Comparison of ENCODE assay signal across 8 mouse cellular contexts in genomic region chr9:44042836-44043707, GRCm38 (mm10). TPM values are rescaled to one million over a fixed set of nuclear protein-coding genes. Genes with fewer than 3 reads are reported as not detected.
DNase-seq lines count a peak whose midpoint lies in the region; ATAC-seq and TF ChIP-seq lines count a peak whose summit lies in the region.

TSS of gene Thy1 (plus strand) at chr9:44043384.

- no peaks in the 10 kb centered on the region for H3K27me3 ChIP-seq in testis, adult 2 months (ENCODE audit: control insufficient read depth, insufficient read depth, low read length)
- H3K27me3 ChIP-seq in midbrain, postnatal 0 days (ENCODE audit: insufficient read depth, low read length), result peaks cover 12% of the 10 kb centered on the region

- H3K36me3 ChIP-seq in testis, adult 2 months (ENCODE audit: control insufficient read depth, insufficient read depth, low read length), result no peaks in the 10 kb centered on the region
- H3K36me3 ChIP-seq in midbrain, postnatal 0 days (ENCODE audit: insufficient read depth, low read length), result no peaks in the 10 kb centered on the region

- H3K9me3 ChIP-seq in midbrain, postnatal 0 days (ENCODE audit: low read length), result no peaks in the 10 kb centered on the region

- no peak for TF ChIP-seq POLR2A in testis, adult 2 months (IDR thresholded peaks at IDR 0.05; ENCODE audit: control insufficient read depth, low read depth, low read length)

- intact Hi-C loops in left cerebral cortex, postnatal 14 days (cut with DNase I), result loop anchor here (5.0 kb wide), 1 partner anchor 36 kb away; no protein-coding TSS in a partner anchor

- TF ChIP-seq CTCF in testis, adult 2 months (IDR thresholded peaks at IDR 0.05; ENCODE audit: control insufficient read depth, insufficient read depth, insufficient replicate concordance, low read depth, low read length), result no peak
- TF ChIP-seq CTCF in midbrain, postnatal 0 days (IDR thresholded peaks at IDR 0.05), result peak; percentile 26; the same call in 1 of the 2 replicates

- H3K4me3 ChIP-seq in testis, adult 2 months (ENCODE audit: control insufficient read depth, low read depth, low read length), result peak within 1 kb of the TSS; percentile 1
- H3K4me3 ChIP-seq in midbrain, postnatal 0 days (ENCODE audit: low read depth, low read length), result peak within 1 kb of the TSS; percentile 45

- H3K9ac ChIP-seq in midbrain, postnatal 0 days (replicated peaks; ENCODE audit: low read length, poor library complexity, severe bottlenecking), result peak within 1 kb of the TSS; percentile 60

- WGBS in midbrain, postnatal 0 days, result 2% methylated on average over 30 of the region's 30 CpGs

- H3K27ac ChIP-seq in testis, adult 2 months (ENCODE audit: control insufficient read depth, insufficient read depth, low read depth, low read length), result no peak within 1 kb of the TSS
- H3K27ac ChIP-seq in midbrain, postnatal 0 days (ENCODE audit: low read depth, low read length), result no peak within 1 kb of the TSS

- H3K4me2 ChIP-seq in midbrain, postnatal 0 days (ENCODE audit: low read depth, low read length, poor library complexity, severe bottlenecking), result peak within 1 kb of the TSS; percentile 78

- H3K4me1 ChIP-seq in testis, adult 2 months (ENCODE audit: control insufficient read depth, insufficient read depth, low read length), result peaks cover 8% of the 10 kb centered on the region
- H3K4me1 ChIP-seq in midbrain, postnatal 0 days (ENCODE audit: insufficient read depth, low read length), result peaks cover 4% of the 10 kb centered on the region; the same call in 1 of the 2 replicates

- ATAC-seq in midbrain, postnatal 0 days (ENCODE audit: low FRiP score), result peak; percentile 70; the same call in 1 of the 2 replicates

- no peak for DNase-seq in testis, postnatal 10 days (ENCODE audit: low spot score)
- DNase-seq in embryo, embryonic 10 days (ENCODE audit: low spot score), result peak; percentile 57
- peak; percentile 71 for DNase-seq in gastrocnemius, postnatal 25 days
- peak; percentile 79 for DNase-seq in induced T-regulatory cell, adult 2 months (ENCODE audit: low read depth)
- peak; percentile 80 to 83 for DNase-seq in left cerebral cortex, postnatal 14 days (ENCODE audit: low spot score in 2 of 2)
- DNase-seq in midbrain, postnatal 0 days (ENCODE audit: low spot score), result peak; percentile 79
- peak; percentile 88 for DNase-seq in thymus, postnatal 0 days (ENCODE audit: low spot score)

RNA-seq across cellular contexts. Expression of gene Thy1, which starts in this region (rescaled TPM):
- polyA plus RNA-seq in testis, adult 2 months (2012; rRNA removed), result 0.36 and 0.95 TPM in 2 replicates
- 10 to 100 TPM; 14.8 to 20.2 TPM for total RNA-seq in gastrocnemius, postnatal 25 days (2021)
- 100 to 1,000 TPM; 854 to 877 TPM for total RNA-seq in left cerebral cortex, postnatal 14 days (2021)
- 52.8 and 98.0 TPM in 2 replicates for total RNA-seq in midbrain, postnatal 0 days (2014; rRNA removed)
- 24.7 and 28.8 TPM in 2 replicates for polyA plus RNA-seq in midbrain, postnatal 0 days (2015; fragmentation: Nextera tagmentation; extraction: Ambion mirVana)
- polyA plus RNA-seq in thymus, postnatal 0 days (2015; fragmentation: Nextera tagmentation; extraction: Ambion mirVana), result 415 and 436 TPM in 2 replicates

Comparison
In these comparisons a context has a peak if more than half of its experiments do, and no peak if none do; other contexts are left out.
1. RNA of gene Thy1 (polyA plus RNA-seq): 415 to 436 TPM in thymus, postnatal 0 days and 24.7 to 28.8 TPM in midbrain, postnatal 0 days; 0.36 to 0.95 TPM in testis, adult 2 months; every median in the first group is over 10 times any median in the second.
2. RNA of gene Thy1 (polyA plus RNA-seq): 415 to 436 TPM in thymus, postnatal 0 days; 24.7 to 28.8 TPM in midbrain, postnatal 0 days; every median in the first group is over 10 times any median in the second.